Mouse (Mus musculus): ENCODE results near the gene Ak6.

Gene Ak6

GRCm38 (mm10) chr13:100669291-100670022, 18.7 kb downstream of the Ak6 start, which contains the start of gene Ccdc125:
Gene Ccdc125 (plus strand): TSS chr13:100669717.
- in situ Hi-C loops (cut with MboI, MseI) = no loop called here

GRCm38 (mm10) chr13:100670181-100670741, 19.5 kb downstream of the Ak6 start:
- in situ Hi-C loops (cut with MboI, MseI) = no loop called here

- in situ Hi-C loops (cut with MboI, MseI) = no loop called here
Observed at GRCm38 (mm10) chr13:100675936-100676635, 25.3 kb downstream of the Ak6 start.

GRCm38 (mm10) chr13:100681615-100682014, 30.8 kb downstream of the Ak6 start:
- in situ Hi-C loops (cut with MboI, MseI) = no loop called here

GRCm38 (mm10) chr13:100682837-100683236, 32.1 kb downstream of the Ak6 start:
- in situ Hi-C loops (cut with MboI, MseI) = no loop called here

GRCm38 (mm10) chr13:100684355-100684754, 33.6 kb downstream of the Ak6 start:
- in situ Hi-C loops (cut with MboI, MseI) = no loop called here

GRCm38 (mm10) chr13:100687513-100687912, 36.7 kb downstream of the Ak6 start:
- in situ Hi-C loops (cut with MboI, MseI) = no loop called here

GRCm38 (mm10) chr13:100697541-100697940, 46.8 kb downstream of the Ak6 start:
- in situ Hi-C loops (cut with MboI, MseI) = no loop called here

GRCm38 (mm10) chr13:100698866-100699265, 48.1 kb downstream of the Ak6 start:
- in situ Hi-C loops (cut with MboI, MseI) = no loop called here

GRCm38 (mm10) chr13:100703468-100703867, 52.7 kb downstream of the Ak6 start:
- in situ Hi-C loops (cut with MboI, MseI) = no loop called here

- in situ Hi-C loops (cut with MboI, MseI) = no loop called here
Observed at GRCm38 (mm10) chr13:100706206-100706605, 55.4 kb downstream of the Ak6 start.

- in situ Hi-C loops (cut with MboI, MseI) = no loop called here
Observed at GRCm38 (mm10) chr13:100715467-100715866, 64.7 kb downstream of the Ak6 start.
